Mouse (Mus musculus) ES-E14 (cell line): ENCODE data around the gene Elp5. TPM values are rescaled to one million over a fixed set of nuclear protein-coding genes. Genes with fewer than 3 reads are reported as not detected.

Experiments used
- DNase-seq: peaks from one replicate; pipeline ENCODE4 v3.0.0-alpha.2; 2013; ENCODE audit warnings: low read depth, low spot score
- H3K27ac ChIP-seq: 2 replicates; pipeline ENCODE4 v1.5.1; 2012; ENCODE audit warnings: low read depth, mild to moderate bottlenecking, low read length, moderate library complexity, mixed read lengths; ENCODE audit not compliant: poor library complexity, insufficient read depth, severe bottlenecking
- H3K36me3 ChIP-seq: 2 replicates; pipeline ENCODE4 v1.6.1; 2012; ENCODE audit warnings: mild to moderate bottlenecking, low read length, moderate library complexity, mixed read lengths; ENCODE audit not compliant: control insufficient read depth, poor library complexity, insufficient read depth, severe bottlenecking
- H3K4me1 ChIP-seq, 2 experiments: fragments of 150-350 bp in 1 of 2; sonication (generic) in 1 of 2; 2 replicates each; pipeline ENCODE4 v1.6.1; 2012; ENCODE audit warnings: low read length in 2 of 2, mild to moderate bottlenecking in 1 of 2, mixed read lengths in 1 of 2; ENCODE audit not compliant: control insufficient read depth in 2 of 2, insufficient read depth in 2 of 2, poor library complexity in 1 of 2
- H3K4me3 ChIP-seq, 2 experiments: fragments of 150-350 bp in 1 of 2; sonication (generic) in 1 of 2; 2 replicates each; pipeline ENCODE4 v1.5.1; 2012; ENCODE audit warnings: low read length in 2 of 2, low read depth in 1 of 2, mild to moderate bottlenecking in 1 of 2, mixed read lengths in 1 of 2; ENCODE audit not compliant: insufficient read depth in 1 of 2, poor library complexity in 1 of 2, severe bottlenecking in 1 of 2
- H3K9ac ChIP-seq: 2 replicates; pipeline ENCODE4 v1.6.1; 2012; ENCODE audit warnings: low read depth, mild to moderate bottlenecking, low read length, mixed read lengths; ENCODE audit not compliant: poor library complexity, insufficient read depth, severe bottlenecking
- H3K9me3 ChIP-seq: fragments of 150-350 bp; sonication (generic); 2 replicates; pipeline ENCODE4 v1.6.1; 2012; ENCODE audit warnings: low read depth, mild to moderate bottlenecking, low read length; ENCODE audit not compliant: control insufficient read depth, insufficient read depth
- CHD2 ChIP-seq: IDR thresholded peaks from 2 replicates; pipeline ENCODE4 v1.6.1; 2014; ENCODE audit warnings: mild to moderate bottlenecking, low read depth, low read length, inconsistent platforms
- HCFC1 ChIP-seq: IDR thresholded peaks from 2 replicates; pipeline ENCODE4 v1.6.1; 2012; ENCODE audit warnings: low read length, inconsistent platforms, borderline replicate concordance; ENCODE audit not compliant: insufficient read depth
- MAFK ChIP-seq: IDR thresholded peaks from 2 replicates; pipeline ENCODE4 v1.6.1; 2014; ENCODE audit warnings: mild to moderate bottlenecking, low read depth, low read length, inconsistent platforms; ENCODE audit not compliant: insufficient read depth
- ZC3H11A ChIP-seq: IDR thresholded peaks from 2 replicates; pipeline ENCODE4 v1.6.1; 2012; ENCODE audit warnings: low read depth, mild to moderate bottlenecking, inconsistent platforms, low read length, borderline replicate concordance
- ZNF384 ChIP-seq: IDR thresholded peaks from 2 replicates; pipeline ENCODE4 v1.6.1; 2012; ENCODE audit warnings: low read depth, low read length, inconsistent platforms
- in situ Hi-C, 2 experiments: fragments of 600-800 bp; cut with MboI; formaldehyde crosslinking; loops; one replicate each; pipeline ENCODE4 v1.15.1; 2025; ENCODE audit warnings: low sequenced_read_pairs in 2 of 2, inconsistent platforms in 1 of 2; ENCODE audit not compliant: unreplicated experiment in 2 of 2
- total RNA-seq: library from RNA; depleted of rRNA; stranded (reverse); fragments of 300-350 nt; gene quantifications from 2 replicates; pipeline ENCODE4 v1.2.3, GENCODE M21; 2012

The Elp5 gene
- total RNA-seq, 1 experiment, result 87.9 TPM

DNA sequence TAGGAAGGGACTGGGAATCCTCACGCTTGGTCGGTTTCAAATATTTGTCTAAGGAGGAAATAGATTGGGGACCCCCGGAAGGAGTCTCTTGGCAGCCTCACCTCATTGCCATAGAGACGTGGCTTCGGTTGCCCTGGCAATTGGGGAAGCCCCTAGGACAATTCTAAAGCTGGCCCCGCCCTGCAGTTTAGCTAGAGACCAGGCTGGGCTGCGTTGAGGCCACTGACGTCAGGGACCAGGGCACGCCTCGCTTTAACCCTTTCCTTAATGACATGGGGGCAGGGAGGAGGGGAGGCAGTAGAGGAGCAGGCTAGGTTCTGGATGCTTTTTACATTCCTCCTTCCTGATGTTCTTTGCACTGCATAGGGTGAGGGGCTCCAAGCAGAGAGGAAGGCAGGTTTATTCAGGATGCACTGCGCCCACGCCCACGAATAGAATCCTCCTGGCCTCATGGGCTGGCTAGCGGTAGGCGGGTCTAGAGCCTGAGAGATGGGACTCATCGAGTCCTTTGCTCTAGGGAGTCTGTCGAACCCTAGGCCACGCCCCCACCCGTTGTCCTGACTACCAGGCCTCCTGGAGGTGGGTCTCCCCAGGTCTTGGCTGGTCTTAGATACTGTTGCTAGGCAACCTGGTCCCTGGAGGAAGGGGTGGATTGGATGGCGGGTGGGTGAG, 46.9 kb upstream of the Elp5 start:
- TF ChIP-seq MAFK, result no peak
- TF ChIP-seq HCFC1, result no peak
- TF ChIP-seq ZNF384, result no peak
- TF ChIP-seq CHD2, result no peak
- TF ChIP-seq ZC3H11A, result no peak
- no peak overlapping the region for H3K9ac ChIP-seq
- peaks cover 0 to 11% of the 10 kb centered on the region in 2 experiments; a peak in 2 of 4 replicates for H3K4me1 ChIP-seq
- peak; percentile 99 for DNase-seq
- H3K27ac ChIP-seq, result no peak overlapping the region
- H3K36me3 ChIP-seq, result peaks cover 8% of the 10 kb centered on the region; the same call in 1 of the 2 replicates
- peak overlapping the region; percentile 9 to 36; a peak in 3 of 4 replicates for H3K4me3 ChIP-seq
- in situ Hi-C loops, result no loop called here
- no peaks in the 10 kb centered on the region for H3K9me3 ChIP-seq

GRCm38 (mm10) chr11:70028401-70029129, 46.2 kb upstream of the Elp5 start:
- H3K27ac ChIP-seq, result no peak overlapping the region
- 0 out of 2 replicates have a peak overlapping the region, but pooled peaks have one; percentile 22 for H3K9ac ChIP-seq
- no peak for TF ChIP-seq HCFC1
- TF ChIP-seq ZNF384, result no peak
- TF ChIP-seq MAFK, result no peak
- no peak for TF ChIP-seq ZC3H11A
- TF ChIP-seq CHD2, result no peak
- H3K4me1 ChIP-seq, result peaks cover 0 to 11% of the 10 kb centered on the region in 2 experiments; a peak in 2 of 4 replicates
- peaks cover 8% of the 10 kb centered on the region; the same call in 1 of the 2 replicates for H3K36me3 ChIP-seq
- in situ Hi-C loops, result no loop called here
- DNase-seq, result no peak
- H3K4me3 ChIP-seq, result peak overlapping the region in 1 of 2 experiments; percentile 28; a peak in 1 of 4 replicates
- H3K9me3 ChIP-seq, result no peaks in the 10 kb centered on the region

- Histone ChIP-seq H3K4me1 (peaks cover 0 to 11% of the 10 kb centered on the region in 2 experiments; a peak in 2 of 4 replicates), H3K9ac (no peak overlapping the region), H3K9me3 (no peaks in the 10 kb centered on the region), H3K27ac (no peak overlapping the region), H3K36me3 (peaks cover 8% of the 10 kb centered on the region; the same call in 1 of the 2 replicates), H3K4me3 (no peak overlapping the region)
- in situ Hi-C loops, result no loop called here
- no peak for DNase-seq
- TF ChIP-seq ZC3H11A, result no peak
- TF ChIP-seq MAFK, result no peak
- TF ChIP-seq HCFC1, result no peak
- TF ChIP-seq ZNF384, result no peak
- TF ChIP-seq CHD2, result no peak
Observed at GRCm38 (mm10) chr11:70027397-70027796, 45.1 kb upstream of the Elp5 start.

DNA sequence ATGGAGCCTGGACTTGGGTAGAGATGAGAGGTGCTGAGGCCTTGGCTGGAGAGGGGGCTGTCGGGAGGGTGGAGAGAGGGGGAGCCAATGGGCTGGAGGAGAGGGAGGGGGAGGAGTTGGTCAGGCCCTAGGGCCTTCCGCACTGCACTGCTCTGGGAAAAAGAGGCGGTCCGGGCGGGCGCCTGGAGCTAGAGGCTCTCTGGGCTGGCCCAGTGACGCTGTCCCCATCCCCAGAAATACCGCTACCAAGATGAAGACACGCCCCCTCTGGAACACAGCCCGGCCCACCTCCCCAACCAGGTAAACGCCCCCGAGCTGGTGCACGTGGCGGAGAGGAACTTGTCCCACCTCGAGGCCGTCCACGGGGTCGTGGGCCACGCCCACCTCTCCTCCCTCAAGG, 44.4 kb upstream of the Elp5 start:
- peak; percentile 72 for DNase-seq
- in situ Hi-C loops, result no loop called here
- TF ChIP-seq ZC3H11A (no peak), CHD2 (no peak), MAFK (no peak), ZNF384 (no peak), HCFC1 (no peak)
- Histone ChIP-seq H3K36me3 (peaks cover 8% of the 10 kb centered on the region; the same call in 1 of the 2 replicates), H3K4me1 (peaks cover 0 to 11% of the 10 kb centered on the region in 2 experiments; a peak in 2 of 4 replicates), H3K27ac (no peak overlapping the region), H3K9ac (peak overlapping the region; percentile 14; the same call in 1 of the 2 replicates), H3K4me3 (peak overlapping the region; percentile 17 to 32; a peak in 2 of 4 replicates), H3K9me3 (no peaks in the 10 kb centered on the region)
